Mouse (Mus musculus) CH12.LX (cell line): ENCODE measurements around the gene Slc4a4. TPM values are rescaled to one million over a fixed set of nuclear protein-coding genes. Genes with fewer than 3 reads are reported as not detected.
A peak's percentile ranks its signal among the peaks of the same experiment; 100 is the strongest.

ENCODE experiments used
- DNase-seq: peaks from one replicate; pipeline ENCODE4 v3.0.0-alpha.2; 2013; ENCODE audit errors: extremely low read depth
- H3K27ac ChIP-seq: 2 replicates; pipeline ENCODE4 v1.5.1; 2012; ENCODE audit warnings: low read depth, mild to moderate bottlenecking, control low read depth, moderate library complexity; ENCODE audit not compliant: insufficient read depth
- H3K27me3 ChIP-seq: replicated peaks from 2 replicates; pipeline ENCODE3; 2012; ENCODE audit warnings: inconsistent platforms
- H3K36me3 ChIP-seq, 2 experiments: replicated peaks in 1 of 2; 2 replicates each; pipeline versions ENCODE3 to v1.6.1; 2012; ENCODE audit warnings: inconsistent platforms in 1 of 2, low read length in 1 of 2, mild to moderate bottlenecking in 1 of 2, mixed read lengths in 1 of 2, moderate library complexity in 1 of 2; ENCODE audit not compliant: control insufficient read depth in 1 of 2, insufficient read depth in 1 of 2
- H3K4me1 ChIP-seq, 2 experiments: 2 replicates each; pipeline ENCODE4 v1.6.1; 2012; ENCODE audit warnings: inconsistent platforms in 1 of 2, moderate library complexity in 1 of 2; ENCODE audit not compliant: insufficient read depth in 2 of 2, control insufficient read depth in 1 of 2
- H3K4me2 ChIP-seq: 2 replicates; pipeline ENCODE4 v1.6.1; 2012; ENCODE audit warnings: low read depth, mild to moderate bottlenecking, control low read depth; ENCODE audit not compliant: poor library complexity, insufficient read depth, severe bottlenecking
- H3K4me3 ChIP-seq, 3 experiments: fragments of 150-350 bp in 1 of 3; sonication (generic) in 1 of 3; replicated peaks in 1 of 3; 2 replicates each; pipeline versions ENCODE3 to v1.5.1; 2011 to 2012; ENCODE audit warnings: low read depth in 2 of 3, low read length in 2 of 3, mild to moderate bottlenecking in 2 of 3, moderate library complexity in 2 of 3, control low read depth in 1 of 3, improper control_type of control experiment in 1 of 3, inconsistent platforms in 1 of 3, mixed read lengths in 1 of 3; ENCODE audit not compliant: poor library complexity in 1 of 3
- H3K79me2 ChIP-seq: replicated peaks from 2 replicates; pipeline ENCODE4 v1.6.1; 2012; ENCODE audit warnings: mild to moderate bottlenecking, moderate library complexity; ENCODE audit not compliant: control insufficient read depth, poor library complexity, insufficient read depth, severe bottlenecking; ENCODE audit errors: extremely low read depth
- H3K9ac ChIP-seq: 2 replicates; pipeline ENCODE4 v1.6.1; 2012; ENCODE audit warnings: low read depth, mild to moderate bottlenecking, control low read depth, moderate library complexity; ENCODE audit not compliant: insufficient read depth
- H3K9me3 ChIP-seq: replicated peaks from 2 replicates; pipeline ENCODE3; 2012; ENCODE audit warnings: low read length, inconsistent platforms, mixed read lengths
- BHLHE40 ChIP-seq: IDR thresholded peaks from 2 replicates; pipeline ENCODE4 v1.6.1; 2011; ENCODE audit warnings: mild to moderate bottlenecking, low read depth, low read length, improper control_type of control experiment
- CHD1 ChIP-seq: IDR thresholded peaks from 2 replicates; pipeline ENCODE4 v1.6.1; 2012; ENCODE audit warnings: low read depth, low read length, improper control_type of control experiment, inconsistent platforms
- CHD2 ChIP-seq: IDR thresholded peaks from 2 replicates; pipeline ENCODE4 v1.6.1; 2011; ENCODE audit warnings: low read length, improper control_type of control experiment
- CTCF ChIP-seq, 2 experiments: IDR thresholded peaks in 1 of 2; conservative IDR thresholded peaks in 1 of 2; 2 replicates each; pipeline ENCODE4 v1.5.1; 2011 to 2012; ENCODE audit warnings: low read depth in 2 of 2, low read length in 2 of 2, improper control_type of control experiment in 1 of 2, inconsistent platforms in 1 of 2, mild to moderate bottlenecking in 1 of 2, moderate library complexity in 1 of 2
- E2F4 ChIP-seq: IDR thresholded peaks from 2 replicates; pipeline ENCODE4 v1.6.1; 2011; ENCODE audit warnings: low read depth, low read length, improper control_type of control experiment; ENCODE audit not compliant: insufficient replicate concordance
- ELF1 ChIP-seq: IDR thresholded peaks from 2 replicates; pipeline ENCODE4 v1.6.1; 2014; ENCODE audit warnings: low read depth, mild to moderate bottlenecking, inconsistent platforms, low read length, improper control_type of control experiment
- EP300 ChIP-seq: IDR thresholded peaks from 2 replicates; pipeline ENCODE4 v1.6.1; 2011; ENCODE audit warnings: low read length, improper control_type of control experiment
- GABPA ChIP-seq: IDR thresholded peaks from 2 replicates; pipeline ENCODE4 v1.6.1; 2012; ENCODE audit warnings: low read depth, low read length, improper control_type of control experiment, inconsistent platforms; ENCODE audit not compliant: insufficient replicate concordance
- JUN ChIP-seq: IDR thresholded peaks from 2 replicates; pipeline ENCODE4 v1.6.1; 2011; ENCODE audit warnings: low read depth, mild to moderate bottlenecking, low read length, improper control_type of control experiment, moderate library complexity; ENCODE audit not compliant: insufficient read depth
- JUND ChIP-seq: conservative IDR thresholded peaks from 2 replicates; pipeline ENCODE4 v1.6.1; 2011; ENCODE audit warnings: low read depth, low read length, improper control_type of control experiment
- KAT2A ChIP-seq: IDR thresholded peaks from 2 replicates; pipeline ENCODE4 v1.6.1; 2012; ENCODE audit warnings: low read length, improper control_type of control experiment, inconsistent platforms; ENCODE audit not compliant: insufficient replicate concordance
- MEF2A ChIP-seq: IDR thresholded peaks from 2 replicates; pipeline ENCODE4 v1.6.1; 2014; ENCODE audit warnings: low read depth, mild to moderate bottlenecking, inconsistent platforms, low read length, improper control_type of control experiment, borderline replicate concordance
- NELFE ChIP-seq: IDR thresholded peaks from 2 replicates; pipeline ENCODE4 v1.6.1; 2011; ENCODE audit warnings: low read depth, low read length, improper control_type of control experiment
- POLR2A ChIP-seq: IDR thresholded peaks from 2 replicates; pipeline ENCODE4 v1.6.1; 2011; ENCODE audit warnings: low read depth, mild to moderate bottlenecking, improper control_type of control experiment, low read length
- POLR2AphosphoS2 ChIP-seq: IDR thresholded peaks from 2 replicates; pipeline ENCODE4 v1.6.1; 2011; ENCODE audit warnings: low read depth, low read length, improper control_type of control experiment
- RAD21 ChIP-seq: IDR thresholded peaks from 2 replicates; pipeline ENCODE4 v1.6.1; 2011; ENCODE audit warnings: low read depth, mild to moderate bottlenecking, low read length, improper control_type of control experiment, moderate library complexity
- RCOR1 ChIP-seq: conservative IDR thresholded peaks from 2 replicates; pipeline ENCODE4 v1.6.1; 2012; ENCODE audit warnings: low read depth, mild to moderate bottlenecking, inconsistent platforms, low read length, improper control_type of control experiment
- SMC3 ChIP-seq: IDR thresholded peaks from 2 replicates; pipeline ENCODE4 v1.6.1; 2011; ENCODE audit warnings: low read depth, low read length, improper control_type of control experiment
- TBP ChIP-seq: conservative IDR thresholded peaks from 2 replicates; pipeline ENCODE4 v1.6.1; 2011; ENCODE audit warnings: low read depth, low read length, improper control_type of control experiment
- TCF12 ChIP-seq: IDR thresholded peaks from 2 replicates; pipeline ENCODE4 v1.6.1; 2014; ENCODE audit warnings: low read depth, mild to moderate bottlenecking, inconsistent platforms, low read length, improper control_type of control experiment
- UBTF ChIP-seq: IDR thresholded peaks from 2 replicates; pipeline ENCODE4 v1.6.1; 2012; ENCODE audit warnings: low read depth, mild to moderate bottlenecking, inconsistent platforms, low read length, improper control_type of control experiment, moderate library complexity
- ZKSCAN1 ChIP-seq: IDR thresholded peaks from 2 replicates; pipeline ENCODE4 v1.6.1; 2012; ENCODE audit warnings: low read depth, inconsistent platforms, low read length, improper control_type of control experiment, borderline replicate concordance
- ZMIZ1 ChIP-seq: IDR thresholded peaks from 2 replicates; pipeline ENCODE4 v1.6.1; 2012; ENCODE audit warnings: low read depth, mild to moderate bottlenecking, inconsistent platforms, low read length, improper control_type of control experiment
- dilution Hi-C: fragments of 300-500 bp; cut with MboI; formaldehyde crosslinking; loops from 2 replicates; pipeline ENCODE4 v1.14.3; 2020; ENCODE audit warnings: low sequenced_read_pairs; ENCODE audit not compliant: extremely low pct_unique_long_range_greater_than_20kb, extremely low pct_ligation_motif_present
- in situ Hi-C: fragments of 300-500 bp; cut with MboI; formaldehyde crosslinking; loops from 3 replicates; pipeline ENCODE4 v1.14.3; 2019; ENCODE audit warnings: low sequenced_read_pairs, low pct_ligation_motif_present, low pct_unique_long_range_greater_than_20kb, mixed read lengths
- polyA plus RNA-seq: library from polyadenylated mRNA; unstranded; fragments of >175 nt; gene quantifications from 2 replicates; pipeline ENCODE4 v1.2.1, GENCODE M21; 2012; ENCODE audit warnings: low read depth; ENCODE audit not compliant: insufficient read length
- total RNA-seq, 2 experiments: library from RNA; depleted of rRNA; stranded (reverse); fragments of 300-350 nt in 1 of 2; fragments of >200 nt in 1 of 2; gene quantifications; 2 replicates each; pipeline ENCODE4 v1.2.3; 2012 to 2014

Gene Slc4a4
- total and polyA plus RNA-seq, 3 experiments, result not detected

DNA sequence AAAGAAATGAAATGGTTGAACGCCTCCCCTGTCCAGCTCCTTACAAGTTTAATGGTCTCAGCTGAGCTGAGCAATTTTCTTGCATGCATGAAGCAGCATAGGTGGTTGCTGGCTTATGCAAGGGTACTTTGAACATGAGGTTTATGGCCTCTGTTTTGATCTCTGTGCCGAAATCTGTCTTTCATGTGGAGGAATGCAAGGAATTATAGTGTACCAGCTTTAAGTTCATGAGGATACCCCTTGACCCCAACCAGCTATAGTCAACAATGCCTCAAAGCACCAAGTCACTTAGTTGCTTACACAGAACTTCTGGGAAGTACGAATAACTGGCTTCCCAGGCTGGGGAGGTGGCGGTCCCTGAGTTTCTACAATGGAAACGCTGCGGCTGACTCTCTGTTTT, 332.1 kb downstream of the Slc4a4 start:
- Histone ChIP-seq H3K36me3 (no peaks in the 10 kb centered on the region), H3K4me1 (no peaks in the 10 kb centered on the region), H3K4me2 (no peak overlapping the region), H3K27me3 (no peaks in the 10 kb centered on the region), H3K9me3 (no peaks in the 10 kb centered on the region), H3K27ac (no peak overlapping the region), H3K79me2 (no peaks in the 10 kb centered on the region), H3K4me3 (no peak overlapping the region), H3K9ac (no peak overlapping the region)
- no peak for DNase-seq
- dilution Hi-C loops, result no loop called here
- TF ChIP-seq JUN (no peak), CTCF (conservative IDR thresholded peaks at IDR 0.05 in 1 of 2, IDR thresholded peaks at IDR 0.05 in 1 of 2; ENCODE audit: low read depth in 2 of 2, low read length in 2 of 2) (no peak), POLR2A (no peak), POLR2AphosphoS2 (no peak)
- in situ Hi-C loops, result no loop called here

GRCm38 (mm10) chr5:89221658-89222057, 335.0 kb downstream of the Slc4a4 start:
- Histone ChIP-seq H3K4me1 (no peaks in the 10 kb centered on the region), H3K27me3 (no peaks in the 10 kb centered on the region), H3K36me3 (no peaks in the 10 kb centered on the region), H3K79me2 (no peaks in the 10 kb centered on the region), H3K9ac (no peak overlapping the region), H3K27ac (no peak overlapping the region), H3K9me3 (no peaks in the 10 kb centered on the region), H3K4me2 (no peak overlapping the region), H3K4me3 (no peak overlapping the region)
- DNase-seq, result peak; percentile 21
- in situ Hi-C loops (no loop called here), dilution Hi-C loops (no loop called here)
- peak; percentile 57 for TF ChIP-seq RAD21
- peak; percentile 40 for TF ChIP-seq SMC3
- TF ChIP-seq TBP, result no peak
- TF ChIP-seq MEF2A, result no peak
- peak; percentile 38 to 54; a peak in 3 of 4 replicates for TF ChIP-seq CTCF (conservative IDR thresholded peaks at IDR 0.05 in 1 of 2, IDR thresholded peaks at IDR 0.05 in 1 of 2; ENCODE audit: low read depth in 2 of 2, low read length in 2 of 2)
- TF ChIP-seq, all 38 proteins: peak for 3

DNA sequence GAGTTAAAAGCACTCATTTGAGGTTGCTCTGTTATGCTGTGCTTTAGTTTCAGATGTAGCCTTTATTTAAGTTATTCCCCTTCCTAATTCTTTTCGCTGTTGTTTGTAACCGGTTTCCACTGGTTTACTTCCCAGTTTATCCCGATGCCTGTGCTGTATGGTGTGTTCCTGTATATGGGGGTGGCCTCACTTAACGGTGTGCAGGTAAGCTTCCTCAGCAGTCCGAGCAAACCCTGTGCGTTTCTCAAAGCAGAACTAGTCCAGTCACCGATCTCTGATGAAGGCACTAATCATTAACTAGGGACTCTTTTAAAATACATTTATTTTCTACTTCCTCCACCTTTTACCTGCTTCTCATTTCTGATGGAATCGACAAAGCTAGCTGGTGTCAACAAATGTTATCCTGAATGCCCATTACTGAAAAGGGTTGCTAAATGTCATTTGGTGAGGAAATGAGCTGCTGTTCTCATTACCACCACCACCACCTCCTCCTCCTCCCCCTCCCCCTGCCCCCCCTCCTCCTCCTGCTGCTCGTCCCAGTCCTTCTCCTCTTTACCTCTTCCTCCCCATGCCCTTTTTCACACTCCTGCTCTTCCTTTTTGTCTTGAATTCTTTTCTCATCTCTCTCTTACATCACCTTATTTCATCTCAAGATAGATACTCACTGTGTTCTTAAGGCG, 336.6 kb downstream of the Slc4a4 start:
- Histone ChIP-seq H3K4me2 (no peak overlapping the region), H3K36me3 (no peaks in the 10 kb centered on the region), H3K27ac (no peak overlapping the region), H3K79me2 (no peaks in the 10 kb centered on the region), H3K4me1 (no peaks in the 10 kb centered on the region), H3K9me3 (no peaks in the 10 kb centered on the region), H3K9ac (no peak overlapping the region), H3K27me3 (no peaks in the 10 kb centered on the region), H3K4me3 (no peak overlapping the region)
- dilution Hi-C loops, result no loop called here
- no peak for TF ChIP-seq RCOR1
- TF ChIP-seq JUND, result no peak
- TF ChIP-seq ELF1, result no peak
- no peak for TF ChIP-seq UBTF
- TF ChIP-seq EP300, result no peak
- TF ChIP-seq NELFE, result no peak
- no peak for TF ChIP-seq KAT2A
- TF ChIP-seq CHD2, result no peak
- TF ChIP-seq CHD1, result no peak
- TF ChIP-seq ZMIZ1, result no peak
- no peak for TF ChIP-seq ZKSCAN1
- TF ChIP-seq RAD21, result no peak
- no peak for TF ChIP-seq E2F4
- no peak for TF ChIP-seq BHLHE40
- no peak for TF ChIP-seq POLR2AphosphoS2
- no peak for TF ChIP-seq GABPA
- TF ChIP-seq CTCF (conservative IDR thresholded peaks at IDR 0.05 in 1 of 2, IDR thresholded peaks at IDR 0.05 in 1 of 2; ENCODE audit: low read depth in 2 of 2, low read length in 2 of 2), result no peak
- TF ChIP-seq TCF12, result no peak
- no peak for TF ChIP-seq JUN
- in situ Hi-C loops, result no loop called here
- DNase-seq, result no peak
